Mouse (Mus musculus) embryonic fibroblast, embryonic 13.5 days (primary cell): Measurements from ENCODE around the gene Slc6a1.

Experiments used
- CTCF ChIP-seq: IDR thresholded peaks from 2 replicates; pipeline ENCODE4 v1.5.1; 2011; ENCODE audit warnings: mild to moderate bottlenecking, control low read depth, low read length, moderate library complexity, borderline replicate concordance; ENCODE audit not compliant: insufficient read depth
- POLR2A ChIP-seq: IDR thresholded peaks from 2 replicates; pipeline ENCODE4 v1.6.1; 2011; ENCODE audit warnings: low read depth, mild to moderate bottlenecking, control low read depth, low read length, moderate library complexity

- TF ChIP-seq CTCF, result no peak
- TF ChIP-seq POLR2A, result no peak
These were observed 15.0 kb downstream of the Slc6a1 start for GRCm38 (mm10) chr6:114297260-114298002.
